8 mouse cellular contexts compared by ENCODE assay signal in genomic region chr14:55592226-55592625, GRCm38 (mm10). TPM values are rescaled to one million over a fixed set of nuclear protein-coding genes. Genes with fewer than 3 reads are reported as not detected.
DNase-seq lines count a peak whose midpoint lies in the region; ATAC-seq and TF ChIP-seq lines count a peak whose summit lies in the region.

No protein-coding gene starts in this region.

- no peak for TF ChIP-seq POLR2A in ES-Bruce4 (IDR thresholded peaks at IDR 0.05; ENCODE audit: insufficient read depth, low read length)
- TF ChIP-seq POLR2A in limb, embryonic 14.5 days (IDR thresholded peaks at IDR 0.05; ENCODE audit: borderline replicate concordance, extremely low read depth, insufficient read depth, insufficient read length): no peak

- H3K27me3 ChIP-seq in heart, embryonic 10.5 days (ENCODE audit: insufficient read depth, poor library complexity, severe bottlenecking): no peaks in the 10 kb centered on the region
- no peaks in the 10 kb centered on the region for H3K27me3 ChIP-seq in ES-Bruce4 (ENCODE audit: control insufficient read depth, insufficient read depth, low read length, poor library complexity, severe bottlenecking)
- H3K27me3 ChIP-seq in forebrain, embryonic 14.5 days (replicated peaks; ENCODE audit: control insufficient read depth, insufficient read depth, low read length): no peaks in the 10 kb centered on the region
- no peaks in the 10 kb centered on the region for H3K27me3 ChIP-seq in limb, embryonic 14.5 days (ENCODE audit: control insufficient read depth, insufficient read depth, low read length)
- no peaks in the 10 kb centered on the region for H3K27me3 ChIP-seq in stomach, postnatal 0 days (ENCODE audit: control insufficient read depth, insufficient read depth, low read length)

- peak overlapping the region; percentile 96 for H3K27ac ChIP-seq in heart, embryonic 10.5 days
- no peak overlapping the region for H3K27ac ChIP-seq in ES-Bruce4 (ENCODE audit: insufficient read depth, low read length)
- no peak overlapping the region for H3K27ac ChIP-seq in forebrain, embryonic 14.5 days (ENCODE audit: low read depth, low read length)
- no peak overlapping the region for H3K27ac ChIP-seq in limb, embryonic 14.5 days (replicated peaks; ENCODE audit: low read depth, low read length)
- H3K27ac ChIP-seq in stomach, postnatal 0 days (replicated peaks): peak overlapping the region; percentile 96

- no peaks in the 10 kb centered on the region for H3K9me3 ChIP-seq in heart, embryonic 10.5 days
- H3K9me3 ChIP-seq in ES-Bruce4 (replicated peaks; ENCODE audit: control insufficient read depth, insufficient read depth, low read length, poor library complexity, severe bottlenecking): no peaks in the 10 kb centered on the region
- no peaks in the 10 kb centered on the region for H3K9me3 ChIP-seq in forebrain, embryonic 14.5 days (replicated peaks; ENCODE audit: control insufficient read depth, low read length)
- no peaks in the 10 kb centered on the region for H3K9me3 ChIP-seq in limb, embryonic 14.5 days (ENCODE audit: control insufficient read depth, low read length)
- no peaks in the 10 kb centered on the region for H3K9me3 ChIP-seq in stomach, postnatal 0 days (ENCODE audit: control insufficient read depth, low read length)

- H3K4me2 ChIP-seq in forebrain, embryonic 14.5 days (ENCODE audit: low read length): peak overlapping the region; percentile 98
- peak overlapping the region; percentile 85 for H3K4me2 ChIP-seq in limb, embryonic 14.5 days (replicated peaks; ENCODE audit: low read depth, low read length, severe bottlenecking)
- peak overlapping the region; percentile 96 for H3K4me2 ChIP-seq in stomach, postnatal 0 days (replicated peaks; ENCODE audit: low read depth)

- H3K9ac ChIP-seq in ES-Bruce4 (ENCODE audit: low read depth, poor library complexity, severe bottlenecking): peak overlapping the region; percentile 89
- peak overlapping the region; percentile 82 for H3K9ac ChIP-seq in forebrain, embryonic 14.5 days (ENCODE audit: low read length)
- peak overlapping the region; percentile 74 for H3K9ac ChIP-seq in limb, embryonic 14.5 days (ENCODE audit: low read depth, low read length, severe bottlenecking)
- H3K9ac ChIP-seq in stomach, postnatal 0 days (ENCODE audit: low read length): peak overlapping the region; percentile 91

- peak overlapping the region; percentile 98 for H3K4me3 ChIP-seq in heart, embryonic 10.5 days
- peak overlapping the region; percentile 87 for H3K4me3 ChIP-seq in ES-Bruce4 (ENCODE audit: low read depth, low read length)
- H3K4me3 ChIP-seq in forebrain, embryonic 14.5 days (ENCODE audit: low read depth, low read length): peak overlapping the region; percentile 87
- H3K4me3 ChIP-seq in limb, embryonic 14.5 days (replicated peaks; ENCODE audit: low read length): peak overlapping the region; percentile 91
- H3K4me3 ChIP-seq in stomach, postnatal 0 days (ENCODE audit: low read depth, low read length): peak overlapping the region; percentile 72

- H3K4me1 ChIP-seq in heart, embryonic 10.5 days: peaks cover 31% of the 10 kb centered on the region
- no peaks in the 10 kb centered on the region for H3K4me1 ChIP-seq in ES-Bruce4 (ENCODE audit: control insufficient read depth, insufficient read depth, low read length)
- H3K4me1 ChIP-seq in forebrain, embryonic 14.5 days (ENCODE audit: control insufficient read depth, insufficient read depth, low read length): peaks cover 14% of the 10 kb centered on the region; the same call in 1 of the 2 replicates
- peaks cover 15% of the 10 kb centered on the region for H3K4me1 ChIP-seq in limb, embryonic 14.5 days (ENCODE audit: control insufficient read depth, insufficient read depth, low read length)
- peaks cover 2% of the 10 kb centered on the region; the same call in 1 of the 2 replicates for H3K4me1 ChIP-seq in stomach, postnatal 0 days (replicated peaks; ENCODE audit: control insufficient read depth, insufficient read depth)

- H3K36me3 ChIP-seq in heart, embryonic 10.5 days: peaks cover 45% of the 10 kb centered on the region
- H3K36me3 ChIP-seq in ES-Bruce4 (ENCODE audit: control insufficient read depth, insufficient read depth, low read length, poor library complexity, severe bottlenecking): peaks cover 26% of the 10 kb centered on the region
- H3K36me3 ChIP-seq in forebrain, embryonic 14.5 days (ENCODE audit: control insufficient read depth, insufficient read depth, low read length): peaks cover 40% of the 10 kb centered on the region
- H3K36me3 ChIP-seq in limb, embryonic 14.5 days (ENCODE audit: control insufficient read depth, insufficient read depth, low read length): peaks cover 53% of the 10 kb centered on the region
- peaks cover 17% of the 10 kb centered on the region for H3K36me3 ChIP-seq in stomach, postnatal 0 days (ENCODE audit: control insufficient read depth, insufficient read depth, low read length)

- 7% methylated on average over 16 of the region's 16 CpGs for WGBS in heart, embryonic 10.5 days
- WGBS in forebrain, embryonic 14.5 days: 4% methylated on average over 16 of the region's 16 CpGs
- WGBS in limb, embryonic 14.5 days: 4% methylated on average over 16 of the region's 16 CpGs
- 3% methylated on average over 16 of the region's 16 CpGs for WGBS in stomach, postnatal 0 days

- no peak for ATAC-seq in forebrain, embryonic 14.5 days
- ATAC-seq in limb, embryonic 14.5 days (ENCODE audit: low FRiP score, low read depth): no peak
- ATAC-seq in stomach, postnatal 0 days (ENCODE audit: low FRiP score, low TSS enrichment): no peak

- no peak for TF ChIP-seq EP300 in ES-Bruce4 (IDR thresholded peaks at IDR 0.05; ENCODE audit: insufficient read depth, low read depth, low read length)
- no peak for TF ChIP-seq EP300 in stomach, postnatal 0 days (optimal IDR thresholded peaks at IDR 0.05)

- TF ChIP-seq CTCF in ES-Bruce4 (IDR thresholded peaks at IDR 0.05; ENCODE audit: low read depth, low read length): no peak
- no peak for TF ChIP-seq CTCF in stomach, postnatal 0 days (IDR thresholded peaks at IDR 0.05; ENCODE audit: low read depth)

- DNase-seq in heart, embryonic 10.5 days (ENCODE audit: low spot score): no peak
- no peak for DNase-seq in heart, postnatal 4 days
- no peak for DNase-seq in forebrain, embryonic 14.5 days (ENCODE audit: low spot score)
- no peak for DNase-seq in limb, embryonic 14.5 days (ENCODE audit: low spot score)
- peak; percentile 40 for DNase-seq in stomach, postnatal 0 days (ENCODE audit: low spot score)
- no peak for DNase-seq in embryo, embryonic 9.5 days (ENCODE audit: extremely low spot score)
- no peak for DNase-seq in embryo, embryonic 11 days

RNA-seq across cellular contexts. Expression of gene Rnf31, which starts 0.7 kb away (rescaled TPM):
- 14.4 and 21.9 TPM in 2 replicates for polyA plus RNA-seq in heart, embryonic 10.5 days (2016; fragmentation: Nextera tagmentation; extraction: Ambion mirVana)
- 10 to 100 TPM; 25.9 to 27.9 TPM for total RNA-seq in heart, postnatal 4 days (2021)
- 31.6 and 39.1 TPM in 2 replicates for polyA plus RNA-seq in ES-Bruce4 (2011; ENCODE audit: insufficient read depth, insufficient read length, low read depth, missing spikeins)
- polyA plus RNA-seq in forebrain, embryonic 14.5 days (2014; fragmentation: Nextera tagmentation; extraction: Ambion mirVana): 11.0 and 13.0 TPM in 2 replicates
- 23.0 and 34.1 TPM in 2 replicates for polyA plus RNA-seq in limb, embryonic 14.5 days (2012; rRNA removed)
- 13.1 and 18.1 TPM in 2 replicates for polyA plus RNA-seq in limb, embryonic 14.5 days (2014; fragmentation: Nextera tagmentation; extraction: Ambion mirVana)
- 9.5 and 11.3 TPM in 2 replicates for polyA plus RNA-seq in stomach, postnatal 0 days (2015; fragmentation: Nextera tagmentation; extraction: Ambion mirVana)

RNA-seq across cellular contexts. Expression of gene Psme2, which starts 1.3 kb away (rescaled TPM):
- polyA plus RNA-seq in heart, embryonic 10.5 days (2016; fragmentation: Nextera tagmentation; extraction: Ambion mirVana): 188 and 205 TPM in 2 replicates
- 100 to 1,000 TPM; 127 to 153 TPM for total RNA-seq in heart, postnatal 4 days (2021)
- 195 and 200 TPM in 2 replicates for polyA plus RNA-seq in ES-Bruce4 (2011; ENCODE audit: insufficient read depth, insufficient read length, low read depth, missing spikeins)
- polyA plus RNA-seq in forebrain, embryonic 14.5 days (2014; fragmentation: Nextera tagmentation; extraction: Ambion mirVana): 206 and 213 TPM in 2 replicates
- polyA plus RNA-seq in limb, embryonic 14.5 days (2012; rRNA removed): 75.8 and 78.5 TPM in 2 replicates
- polyA plus RNA-seq in limb, embryonic 14.5 days (2014; fragmentation: Nextera tagmentation; extraction: Ambion mirVana): 239 and 245 TPM in 2 replicates
- 268 and 316 TPM in 2 replicates for polyA plus RNA-seq in stomach, postnatal 0 days (2015; fragmentation: Nextera tagmentation; extraction: Ambion mirVana)

RNA-seq across cellular contexts. Expression of gene Emc9, which starts 7.1 kb away (rescaled TPM):
- 17.1 and 22.1 TPM in 2 replicates for polyA plus RNA-seq in heart, embryonic 10.5 days (2016; fragmentation: Nextera tagmentation; extraction: Ambion mirVana)
- 10 to 100 TPM; 37.3 to 40.1 TPM for total RNA-seq in heart, postnatal 4 days (2021)
- 5.3 and 6.1 TPM in 2 replicates for polyA plus RNA-seq in ES-Bruce4 (2011; ENCODE audit: insufficient read depth, insufficient read length, low read depth, missing spikeins)
- polyA plus RNA-seq in forebrain, embryonic 14.5 days (2014; fragmentation: Nextera tagmentation; extraction: Ambion mirVana): 13.9 and 17.6 TPM in 2 replicates
- polyA plus RNA-seq in limb, embryonic 14.5 days (2012; rRNA removed): 6.6 and 6.9 TPM in 2 replicates
- polyA plus RNA-seq in limb, embryonic 14.5 days (2014; fragmentation: Nextera tagmentation; extraction: Ambion mirVana): 6.5 and 7.0 TPM in 2 replicates
- 13.1 and 14.5 TPM in 2 replicates for polyA plus RNA-seq in stomach, postnatal 0 days (2015; fragmentation: Nextera tagmentation; extraction: Ambion mirVana)

RNA-seq across cellular contexts. Expression of gene Irf9, which starts 11.1 kb away (rescaled TPM):
- 5.9 and 7.4 TPM in 2 replicates for polyA plus RNA-seq in heart, embryonic 10.5 days (2016; fragmentation: Nextera tagmentation; extraction: Ambion mirVana)
- 1 to 10 TPM; 7.6 to 9.9 TPM for total RNA-seq in heart, postnatal 4 days (2021)
- 9.6 and 10.9 TPM in 2 replicates for polyA plus RNA-seq in ES-Bruce4 (2011; ENCODE audit: insufficient read depth, insufficient read length, low read depth, missing spikeins)
- 6.3 and 6.9 TPM in 2 replicates for polyA plus RNA-seq in forebrain, embryonic 14.5 days (2014; fragmentation: Nextera tagmentation; extraction: Ambion mirVana)
- 21.0 and 26.4 TPM in 2 replicates for polyA plus RNA-seq in limb, embryonic 14.5 days (2012; rRNA removed)
- 9.8 and 11.3 TPM in 2 replicates for polyA plus RNA-seq in limb, embryonic 14.5 days (2014; fragmentation: Nextera tagmentation; extraction: Ambion mirVana)
- polyA plus RNA-seq in stomach, postnatal 0 days (2015; fragmentation: Nextera tagmentation; extraction: Ambion mirVana): 14.1 and 14.7 TPM in 2 replicates

RNA-seq across cellular contexts. Expression of gene Psme1, which starts 14.3 kb away (rescaled TPM):
- polyA plus RNA-seq in heart, embryonic 10.5 days (2016; fragmentation: Nextera tagmentation; extraction: Ambion mirVana): 173 and 196 TPM in 2 replicates
- total RNA-seq in heart, postnatal 4 days (2021): 100 to 1,000 TPM; 232 to 244 TPM
- 188 and 199 TPM in 2 replicates for polyA plus RNA-seq in ES-Bruce4 (2011; ENCODE audit: insufficient read depth, insufficient read length, low read depth, missing spikeins)
- polyA plus RNA-seq in forebrain, embryonic 14.5 days (2014; fragmentation: Nextera tagmentation; extraction: Ambion mirVana): 192 and 204 TPM in 2 replicates
- 66.8 and 77.6 TPM in 2 replicates for polyA plus RNA-seq in limb, embryonic 14.5 days (2012; rRNA removed)
- polyA plus RNA-seq in limb, embryonic 14.5 days (2014; fragmentation: Nextera tagmentation; extraction: Ambion mirVana): 147 and 154 TPM in 2 replicates
- 130 and 136 TPM in 2 replicates for polyA plus RNA-seq in stomach, postnatal 0 days (2015; fragmentation: Nextera tagmentation; extraction: Ambion mirVana)

Comparison
In these comparisons a context has a peak if more than half of its experiments do, and no peak if none do; other contexts are left out.
1. H3K27ac ChIP-seq: peak in heart, embryonic 10.5 days (single experiment) and stomach, postnatal 0 days (single experiment); none in ES-Bruce4 (single experiment), forebrain, embryonic 14.5 days (single experiment) and limb, embryonic 14.5 days (single experiment).
2. Peak in every context shown above with its lines, with median percentiles within 50 percentile points of each other: H3K4me3 ChIP-seq, H3K9ac ChIP-seq and H3K4me2 ChIP-seq.